Mouse (Mus musculus) 3T3-L1 (cell line): ENCODE results near the gene St13.

Source experiments
- DNase-seq: peaks from one replicate; pipeline ENCODE4 v3.0.0-alpha.2; 2015; ENCODE audit warnings: low read depth, low spot score

St13 gene

GRCm38 (mm10) chr15:81365246-81365645, 34.6 kb downstream of the St13 start:
- no peak for DNase-seq

GRCm38 (mm10) chr15:81364271-81364670, 35.6 kb downstream of the St13 start:
- DNase-seq = no peak

GRCm38 (mm10) chr15:81362501-81362900, 37.4 kb downstream of the St13 start:
- DNase-seq = no peak

- DNase-seq = no peak
These were observed 38.4 kb downstream of the St13 start for GRCm38 (mm10) chr15:81361417-81362015.

- no peak for DNase-seq
These were observed 38.9 kb downstream of the St13 start for GRCm38 (mm10) chr15:81361022-81361404.

GRCm38 (mm10) chr15:81360345-81361021, 39.4 kb downstream of the St13 start, which contains the start of gene Slc25a17:
TSS of gene Slc25a17 (minus strand) at chr15:81360812.
- peak; percentile 98 for DNase-seq

DNA sequence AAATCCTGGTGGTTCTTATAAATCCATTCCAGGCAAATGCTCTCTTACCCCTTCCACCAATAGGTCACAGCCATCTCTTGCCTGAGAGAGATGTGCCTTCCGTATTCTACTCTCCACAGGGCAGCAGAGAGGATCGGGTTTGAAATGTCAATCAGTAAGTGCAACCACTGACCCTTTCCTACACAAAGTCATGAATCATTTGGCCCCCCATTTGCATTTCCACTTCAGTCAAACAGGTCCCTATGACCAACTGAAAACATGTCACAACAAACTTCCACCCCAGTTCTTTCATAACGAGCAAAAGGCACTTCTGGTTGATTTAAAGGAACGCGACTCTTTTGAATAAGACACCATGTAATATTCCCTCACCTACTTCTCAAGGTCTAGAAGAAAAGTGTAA, 40.5 kb downstream of the St13 start:
- no peak for DNase-seq

DNA sequence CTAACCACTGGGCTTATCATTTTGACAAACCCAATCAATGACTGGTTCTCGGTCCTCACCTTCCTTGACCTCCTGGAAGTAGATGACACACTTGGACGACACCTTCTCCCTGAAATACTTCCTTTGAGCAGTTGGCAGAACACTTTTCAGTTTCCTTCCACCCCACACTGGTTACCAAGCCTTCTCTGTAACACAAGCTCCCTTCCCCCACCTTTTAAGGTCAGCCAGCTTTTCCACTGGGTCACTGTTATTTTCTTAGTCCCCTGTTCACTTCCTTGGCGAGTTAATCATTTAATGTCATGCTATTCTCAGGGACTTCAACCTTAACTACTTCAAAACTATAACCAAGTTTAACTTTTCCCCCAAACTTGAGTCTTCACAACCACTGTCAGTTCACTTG, 40.9 kb downstream of the St13 start:
- no peak for DNase-seq

GRCm38 (mm10) chr15:81356946-81357345, 42.9 kb downstream of the St13 start:
- no peak for DNase-seq

DNA sequence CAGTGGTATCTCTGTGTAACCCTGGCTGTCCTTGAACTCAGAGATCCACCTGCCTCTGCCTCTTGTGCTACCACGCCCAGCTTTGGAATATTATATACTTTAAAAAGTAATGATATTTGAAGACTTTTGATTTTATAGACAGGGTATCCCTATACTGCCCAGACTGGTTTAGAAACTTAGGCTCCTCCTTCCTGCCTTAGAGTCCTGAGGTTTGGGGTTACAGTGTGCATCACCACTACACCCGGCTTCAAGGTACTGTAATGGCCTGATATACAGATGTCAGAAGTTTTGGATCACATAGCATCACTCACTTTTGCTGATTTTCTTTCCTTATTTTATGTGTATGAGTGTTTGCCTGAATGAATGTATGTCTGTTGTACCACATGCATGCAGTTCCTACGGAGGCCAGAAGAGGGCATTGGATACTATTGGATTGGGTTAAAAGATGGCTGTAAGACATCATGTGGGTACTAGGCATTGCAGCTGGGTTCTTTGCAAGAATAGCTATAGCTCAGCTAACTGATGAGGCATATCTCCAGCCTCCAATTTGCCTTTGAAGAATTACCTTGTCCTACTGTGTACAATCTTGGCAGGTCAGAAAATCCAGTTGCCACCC, 44.6 kb downstream of the St13 start:
- peak; percentile 76 for DNase-seq

- peak; percentile 37 for DNase-seq
These were observed 47.2 kb downstream of the St13 start for GRCm38 (mm10) chr15:81352638-81353037.

DNA sequence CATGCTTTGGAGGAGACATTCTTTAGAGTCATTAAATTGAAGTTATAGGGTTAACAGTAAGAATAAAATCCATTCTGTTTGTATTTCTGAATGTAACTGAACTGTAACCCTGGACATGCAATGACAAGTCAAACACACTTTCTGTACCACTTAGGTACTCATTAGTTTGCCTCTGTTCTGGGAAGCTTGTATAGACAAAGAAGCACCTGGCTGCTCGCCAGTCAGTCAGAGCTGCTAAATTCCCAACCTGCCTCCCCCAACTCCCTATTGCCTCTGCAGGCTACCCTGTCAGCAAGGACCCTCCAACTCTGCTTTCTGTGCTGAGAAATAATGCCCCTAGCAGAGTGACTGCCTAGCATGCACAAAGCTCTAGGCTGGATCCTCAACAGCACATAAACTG, 49.5 kb downstream of the St13 start:
- no peak for DNase-seq

GRCm38 (mm10) chr15:81348366-81348765, 51.5 kb downstream of the St13 start:
- DNase-seq = no peak

DNA sequence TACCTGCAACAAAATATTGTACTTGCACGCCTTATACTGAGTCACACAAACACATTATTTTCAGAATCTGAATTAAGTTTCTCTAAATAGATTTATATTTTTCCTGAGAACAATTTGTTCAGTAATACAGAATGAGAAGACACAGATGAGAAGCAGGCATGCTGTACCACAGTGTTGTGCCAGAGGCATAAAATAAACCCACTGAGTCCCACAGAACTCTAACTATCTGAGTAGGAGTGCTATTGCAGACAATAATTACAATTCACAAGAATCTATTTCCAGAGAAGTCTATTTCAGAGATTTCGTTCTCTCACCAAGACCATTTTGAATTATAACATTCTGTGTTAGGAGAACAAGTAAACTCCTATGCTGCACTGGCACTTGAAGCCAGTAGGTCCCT, 52.4 kb downstream of the St13 start:
- no peak for DNase-seq

DNA sequence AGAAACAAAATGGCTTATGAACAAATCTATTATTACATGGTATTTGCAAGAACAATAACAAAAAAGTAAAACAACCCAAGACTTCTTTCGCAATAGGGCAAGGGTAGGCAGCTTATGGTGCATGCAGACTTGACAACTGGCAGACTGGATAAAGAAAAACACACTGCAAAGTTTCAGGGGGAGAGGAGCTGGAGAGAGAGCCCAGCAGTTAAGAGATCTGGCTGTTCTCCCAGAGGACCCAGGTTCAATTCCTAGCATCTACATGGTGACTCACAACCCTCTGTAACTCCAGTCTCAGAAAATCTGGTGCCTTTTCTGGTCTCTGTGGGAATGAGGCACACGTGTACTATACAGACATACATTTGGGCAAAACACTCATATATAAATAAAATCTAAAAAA, 58.5 kb downstream of the St13 start:
- DNase-seq = peak; percentile 54

GRCm38 (mm10) chr15:81339158-81339557, 60.7 kb downstream of the St13 start:
- DNase-seq = no peak

- DNase-seq = no peak
These were observed 63.4 kb downstream of the St13 start for GRCm38 (mm10) chr15:81336466-81336865.

DNA sequence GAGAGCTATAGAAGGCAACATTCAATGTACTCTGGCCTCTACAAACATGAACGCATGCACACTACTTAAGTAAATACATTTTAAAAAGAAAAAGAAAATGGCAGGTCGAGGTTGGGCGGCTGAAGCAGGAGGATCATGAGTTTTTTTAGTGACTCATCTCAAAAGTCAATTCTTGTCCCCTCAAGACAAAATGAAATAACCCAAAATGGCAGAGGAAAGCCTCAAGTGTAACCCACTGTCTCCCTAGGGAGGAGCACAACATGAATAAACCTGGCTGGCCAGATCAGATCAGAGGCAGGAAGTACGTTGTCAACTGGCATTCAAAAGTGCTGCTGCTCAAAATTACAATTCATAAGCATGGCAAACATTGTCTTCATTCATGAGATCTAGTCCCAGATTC, 67.4 kb downstream of the St13 start:
- DNase-seq = no peak

- DNase-seq = no peak
These were observed 69.0 kb downstream of the St13 start for GRCm38 (mm10) chr15:81330816-81331433.

DNA sequence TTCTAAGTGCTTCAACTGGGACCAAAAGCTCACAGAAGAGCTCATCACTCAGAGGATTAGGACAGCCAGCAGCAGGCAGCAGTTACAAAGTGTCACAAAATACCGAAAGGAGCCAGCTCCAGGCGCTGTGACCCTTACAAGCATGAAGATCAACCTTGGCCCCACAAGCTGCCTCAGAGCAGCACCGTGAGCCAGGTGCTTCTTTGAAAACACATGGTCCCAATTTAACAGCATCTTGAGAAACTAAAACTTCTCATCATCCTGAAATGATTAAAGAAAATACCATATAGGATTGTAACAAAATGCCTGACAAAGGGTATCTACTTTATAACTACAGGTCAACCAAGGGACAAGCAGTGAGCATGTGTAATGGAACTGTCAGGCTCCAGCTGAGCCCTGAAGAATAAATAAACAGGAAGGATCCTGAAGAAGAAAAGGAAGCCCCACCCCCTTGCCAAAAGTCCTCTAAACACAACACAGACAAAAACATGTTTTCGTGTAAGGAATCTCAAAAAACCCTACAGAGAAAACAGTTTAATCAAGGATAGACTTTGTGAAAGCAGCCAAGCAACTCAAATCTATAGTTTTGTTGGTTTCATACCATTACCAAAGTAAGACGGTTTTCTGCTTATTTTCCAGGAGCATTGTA, 70.0 kb downstream of the St13 start:
- no peak for DNase-seq

- DNase-seq = no peak
These were observed 72.4 kb downstream of the St13 start for GRCm38 (mm10) chr15:81327501-81327900.

DNA sequence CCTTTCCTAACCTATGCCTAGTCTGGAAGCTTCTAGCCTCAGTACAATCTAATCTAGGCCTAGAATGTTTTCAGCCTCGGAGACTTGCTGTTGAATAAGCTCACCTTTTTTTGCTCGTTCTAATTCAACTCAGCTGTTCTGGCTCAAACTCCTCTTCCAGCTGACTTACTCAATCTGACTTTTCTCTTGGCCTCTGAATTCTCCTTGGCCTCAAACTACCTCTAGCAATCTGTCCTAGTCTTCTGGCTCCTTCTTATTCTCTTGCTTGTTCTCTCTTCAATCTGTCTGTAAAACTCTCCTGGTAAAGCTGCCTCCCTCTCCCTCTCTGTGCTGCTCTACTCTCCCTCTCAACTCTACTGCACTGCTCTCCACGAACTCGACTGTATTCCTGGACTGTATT, 74.9 kb downstream of the St13 start:
- no peak for DNase-seq
